Mouse (Mus musculus) CH12.LX (cell line): Measurements from ENCODE around the gene Bmf. TPM values are rescaled to one million over a fixed set of nuclear protein-coding genes. Genes with fewer than 3 reads are reported as not detected.
A peak's percentile ranks its signal among the peaks of the same experiment; 100 is the strongest.

Experiments
- DNase-seq: peaks from one replicate; pipeline ENCODE4 v3.0.0-alpha.2; 2013; ENCODE audit errors: extremely low read depth
- H3K27ac ChIP-seq: 2 replicates; pipeline ENCODE4 v1.5.1; 2012; ENCODE audit warnings: low read depth, mild to moderate bottlenecking, control low read depth, moderate library complexity; ENCODE audit not compliant: insufficient read depth
- H3K27me3 ChIP-seq: replicated peaks from 2 replicates; pipeline ENCODE3; 2012; ENCODE audit warnings: inconsistent platforms
- H3K36me3 ChIP-seq, 2 experiments: replicated peaks in 1 of 2; 2 replicates each; pipeline versions ENCODE3 to v1.6.1; 2012; ENCODE audit warnings: inconsistent platforms in 1 of 2, low read length in 1 of 2, mild to moderate bottlenecking in 1 of 2, mixed read lengths in 1 of 2, moderate library complexity in 1 of 2; ENCODE audit not compliant: control insufficient read depth in 1 of 2, insufficient read depth in 1 of 2
- H3K4me1 ChIP-seq, 2 experiments: 2 replicates each; pipeline ENCODE4 v1.6.1; 2012; ENCODE audit warnings: inconsistent platforms in 1 of 2, moderate library complexity in 1 of 2; ENCODE audit not compliant: insufficient read depth in 2 of 2, control insufficient read depth in 1 of 2
- H3K4me2 ChIP-seq: 2 replicates; pipeline ENCODE4 v1.6.1; 2012; ENCODE audit warnings: low read depth, mild to moderate bottlenecking, control low read depth; ENCODE audit not compliant: poor library complexity, insufficient read depth, severe bottlenecking
- H3K4me3 ChIP-seq, 3 experiments: fragments of 150-350 bp in 1 of 3; sonication (generic) in 1 of 3; replicated peaks in 1 of 3; 2 replicates each; pipeline versions ENCODE3 to v1.5.1; 2011 to 2012; ENCODE audit warnings: low read depth in 2 of 3, low read length in 2 of 3, mild to moderate bottlenecking in 2 of 3, moderate library complexity in 2 of 3, control low read depth in 1 of 3, improper control_type of control experiment in 1 of 3, inconsistent platforms in 1 of 3, mixed read lengths in 1 of 3; ENCODE audit not compliant: poor library complexity in 1 of 3
- H3K79me2 ChIP-seq: replicated peaks from 2 replicates; pipeline ENCODE4 v1.6.1; 2012; ENCODE audit warnings: mild to moderate bottlenecking, moderate library complexity; ENCODE audit not compliant: control insufficient read depth, poor library complexity, insufficient read depth, severe bottlenecking; ENCODE audit errors: extremely low read depth
- H3K9ac ChIP-seq: 2 replicates; pipeline ENCODE4 v1.6.1; 2012; ENCODE audit warnings: low read depth, mild to moderate bottlenecking, control low read depth, moderate library complexity; ENCODE audit not compliant: insufficient read depth
- H3K9me3 ChIP-seq: replicated peaks from 2 replicates; pipeline ENCODE3; 2012; ENCODE audit warnings: low read length, inconsistent platforms, mixed read lengths
- CHD2 ChIP-seq: IDR thresholded peaks from 2 replicates; pipeline ENCODE4 v1.6.1; 2011; ENCODE audit warnings: low read length, improper control_type of control experiment
- CTCF ChIP-seq, 2 experiments: IDR thresholded peaks in 1 of 2; conservative IDR thresholded peaks in 1 of 2; 2 replicates each; pipeline ENCODE4 v1.5.1; 2011 to 2012; ENCODE audit warnings: low read depth in 2 of 2, low read length in 2 of 2, improper control_type of control experiment in 1 of 2, inconsistent platforms in 1 of 2, mild to moderate bottlenecking in 1 of 2, moderate library complexity in 1 of 2
- ELF1 ChIP-seq: IDR thresholded peaks from 2 replicates; pipeline ENCODE4 v1.6.1; 2014; ENCODE audit warnings: low read depth, mild to moderate bottlenecking, inconsistent platforms, low read length, improper control_type of control experiment
- EP300 ChIP-seq: IDR thresholded peaks from 2 replicates; pipeline ENCODE4 v1.6.1; 2011; ENCODE audit warnings: low read length, improper control_type of control experiment
- ETS1 ChIP-seq: conservative IDR thresholded peaks from 2 replicates; pipeline ENCODE4 v1.6.1; 2012; ENCODE audit warnings: low read depth, mild to moderate bottlenecking, inconsistent platforms, low read length, improper control_type of control experiment, moderate library complexity
- HCFC1 ChIP-seq: IDR thresholded peaks from 2 replicates; pipeline ENCODE4 v1.6.1; 2012; ENCODE audit warnings: low read depth, mild to moderate bottlenecking, inconsistent platforms, low read length, improper control_type of control experiment
- IRF4 ChIP-seq: IDR thresholded peaks from 2 replicates; pipeline ENCODE4 v1.6.1; 2014; ENCODE audit warnings: low read depth, mild to moderate bottlenecking, inconsistent platforms, low read length, improper control_type of control experiment
- MAX ChIP-seq: IDR thresholded peaks from 2 replicates; pipeline ENCODE4 v1.6.1; 2011; ENCODE audit warnings: low read length, improper control_type of control experiment
- MAZ ChIP-seq: IDR thresholded peaks from 2 replicates; pipeline ENCODE4 v1.6.1; 2012; ENCODE audit warnings: low read depth, mild to moderate bottlenecking, inconsistent platforms, low read length, improper control_type of control experiment, moderate library complexity
- MEF2A ChIP-seq: IDR thresholded peaks from 2 replicates; pipeline ENCODE4 v1.6.1; 2014; ENCODE audit warnings: low read depth, mild to moderate bottlenecking, inconsistent platforms, low read length, improper control_type of control experiment, borderline replicate concordance
- MXI1 ChIP-seq: IDR thresholded peaks from 2 replicates; pipeline ENCODE4 v1.6.1; 2011; ENCODE audit warnings: mild to moderate bottlenecking, low read depth, low read length, improper control_type of control experiment
- MYC ChIP-seq: IDR thresholded peaks from 2 replicates; pipeline ENCODE4 v1.6.1; 2011; ENCODE audit warnings: low read depth, mild to moderate bottlenecking, improper control_type of control experiment, low read length
- NRF1 ChIP-seq: IDR thresholded peaks from 2 replicates; pipeline ENCODE4 v1.6.1; 2014; ENCODE audit warnings: low read depth, mild to moderate bottlenecking, inconsistent platforms, low read length, improper control_type of control experiment, moderate library complexity
- POLR2A ChIP-seq: IDR thresholded peaks from 2 replicates; pipeline ENCODE4 v1.6.1; 2011; ENCODE audit warnings: low read depth, mild to moderate bottlenecking, improper control_type of control experiment, low read length
- POLR2AphosphoS2 ChIP-seq: IDR thresholded peaks from 2 replicates; pipeline ENCODE4 v1.6.1; 2011; ENCODE audit warnings: low read depth, low read length, improper control_type of control experiment
- RCOR1 ChIP-seq: conservative IDR thresholded peaks from 2 replicates; pipeline ENCODE4 v1.6.1; 2012; ENCODE audit warnings: low read depth, mild to moderate bottlenecking, inconsistent platforms, low read length, improper control_type of control experiment
- SIN3A ChIP-seq: IDR thresholded peaks from 2 replicates; pipeline ENCODE4 v1.6.1; 2012; ENCODE audit warnings: low read length, improper control_type of control experiment, inconsistent platforms
- SMC3 ChIP-seq: IDR thresholded peaks from 2 replicates; pipeline ENCODE4 v1.6.1; 2011; ENCODE audit warnings: low read depth, low read length, improper control_type of control experiment
- USF1 ChIP-seq: IDR thresholded peaks from 2 replicates; pipeline ENCODE4 v1.6.1; 2014; ENCODE audit warnings: low read depth, mild to moderate bottlenecking, inconsistent platforms, low read length, improper control_type of control experiment
- USF2 ChIP-seq: conservative IDR thresholded peaks from 2 replicates; pipeline ENCODE4 v1.6.1; 2011; ENCODE audit warnings: low read depth, low read length, improper control_type of control experiment
- ZC3H11A ChIP-seq: IDR thresholded peaks from 2 replicates; pipeline ENCODE4 v1.6.1; 2012; ENCODE audit warnings: low read depth, mild to moderate bottlenecking, inconsistent platforms, low read length, improper control_type of control experiment
- ZKSCAN1 ChIP-seq: IDR thresholded peaks from 2 replicates; pipeline ENCODE4 v1.6.1; 2012; ENCODE audit warnings: low read depth, inconsistent platforms, low read length, improper control_type of control experiment, borderline replicate concordance
- ZMIZ1 ChIP-seq: IDR thresholded peaks from 2 replicates; pipeline ENCODE4 v1.6.1; 2012; ENCODE audit warnings: low read depth, mild to moderate bottlenecking, inconsistent platforms, low read length, improper control_type of control experiment
- ZNF384 ChIP-seq: IDR thresholded peaks from 2 replicates; pipeline ENCODE4 v1.6.1; 2012; ENCODE audit warnings: low read depth, low read length, improper control_type of control experiment, inconsistent platforms
- dilution Hi-C: fragments of 300-500 bp; cut with MboI; formaldehyde crosslinking; loops from 2 replicates; pipeline ENCODE4 v1.14.3; 2020; ENCODE audit warnings: low sequenced_read_pairs; ENCODE audit not compliant: extremely low pct_unique_long_range_greater_than_20kb, extremely low pct_ligation_motif_present
- in situ Hi-C: fragments of 300-500 bp; cut with MboI; formaldehyde crosslinking; loops from 3 replicates; pipeline ENCODE4 v1.14.3; 2019; ENCODE audit warnings: low sequenced_read_pairs, low pct_ligation_motif_present, low pct_unique_long_range_greater_than_20kb, mixed read lengths
- polyA plus RNA-seq: library from polyadenylated mRNA; unstranded; fragments of >175 nt; gene quantifications from 2 replicates; pipeline ENCODE4 v1.2.1, GENCODE M21; 2012; ENCODE audit warnings: low read depth; ENCODE audit not compliant: insufficient read length
- total RNA-seq, 2 experiments: library from RNA; depleted of rRNA; stranded (reverse); fragments of 300-350 nt in 1 of 2; fragments of >200 nt in 1 of 2; gene quantifications; 2 replicates each; pipeline ENCODE4 v1.2.3; 2012 to 2014

The Bmf gene
- total and polyA plus RNA-seq, 3 experiments = 1.4 to 5.6 (median 2.6) TPM

GRCm38 (mm10) chr2:118547541-118548016, 1.9 kb downstream of the Bmf start:
- H3K4me1 ChIP-seq = peaks cover 28 to 69% of the 10 kb centered on the region in 2 experiments
- in situ Hi-C loops = no loop called here
- no peaks in the 10 kb centered on the region for H3K79me2 ChIP-seq
- peak overlapping the region in 2 of 3 experiments; percentile 29 to 89 for H3K4me3 ChIP-seq
- H3K27ac ChIP-seq = peak overlapping the region; percentile 85
- no peaks in the 10 kb centered on the region for H3K27me3 ChIP-seq
- peak overlapping the region; percentile 95 for H3K4me2 ChIP-seq
- peaks cover 12% of the 10 kb centered on the region for H3K9me3 ChIP-seq
- dilution Hi-C loops = no loop called here
- H3K36me3 ChIP-seq = peaks cover 0 to 5% of the 10 kb centered on the region in 2 experiments
- no peak overlapping the region; the same call in 1 of the 2 replicates for H3K9ac ChIP-seq
- TF ChIP-seq ZC3H11A = no peak
- TF ChIP-seq MEF2A = 0 out of 2 replicates have a peak, but pooled peaks have one; percentile 31
- TF ChIP-seq SIN3A = peak; percentile 69; the same call in 1 of the 2 replicates
- TF ChIP-seq MAZ = 0 out of 2 replicates have a peak, but pooled peaks have one; percentile 48
- no peak for TF ChIP-seq ZNF384
- TF ChIP-seq EP300 = peak; percentile 67
- 0 out of 2 replicates have a peak, but pooled peaks have one; percentile 16 for TF ChIP-seq ETS1
- no peak for TF ChIP-seq ZMIZ1
- TF ChIP-seq IRF4 = peak; percentile 72
- TF ChIP-seq MYC = 0 out of 2 replicates have a peak, but pooled peaks have one; percentile 14
- peak; percentile 37; the same call in 1 of the 2 replicates for TF ChIP-seq MXI1
- TF ChIP-seq MAX = peak; percentile 43; the same call in 1 of the 2 replicates
- 0 out of 2 replicates have a peak, but pooled peaks have one; percentile 17 for TF ChIP-seq POLR2A
- DNase-seq = peak; percentile 67

- in situ Hi-C loops = no loop called here
- TF ChIP-seq MYC = no peak
- TF ChIP-seq USF1 = no peak
- no peak for TF ChIP-seq ZC3H11A
- TF ChIP-seq POLR2A = no peak
- no peak for TF ChIP-seq ELF1
- no peak for TF ChIP-seq CHD2
- TF ChIP-seq ZMIZ1 = no peak
- TF ChIP-seq RCOR1 = no peak
- no peak for TF ChIP-seq SMC3
- TF ChIP-seq ZNF384 = no peak
- no peak for TF ChIP-seq HCFC1
- TF ChIP-seq CTCF (conservative IDR thresholded peaks at IDR 0.05 in 1 of 2, IDR thresholded peaks at IDR 0.05 in 1 of 2; ENCODE audit: low read depth in 2 of 2, low read length in 2 of 2) = no peak
- TF ChIP-seq ZKSCAN1 = no peak
- TF ChIP-seq POLR2AphosphoS2 = no peak
- no peak for TF ChIP-seq USF2
- TF ChIP-seq NRF1 = no peak
- TF ChIP-seq, all 38 proteins: peak for 0
Observed at GRCm38 (mm10) chr2:118546798-118547165, 2.7 kb downstream of the Bmf start.

More at GRCm38 (mm10) chr2:118546798-118547165, 2.7 kb downstream of the Bmf start:
- dilution Hi-C loops = no loop called here
- H3K4me1 ChIP-seq = peaks cover 32 to 73% of the 10 kb centered on the region in 2 experiments
- peak overlapping the region; percentile 64 for H3K9ac ChIP-seq
- H3K9me3 ChIP-seq = peaks cover 6% of the 10 kb centered on the region
- peak overlapping the region; percentile 95 for H3K4me2 ChIP-seq
- H3K27ac ChIP-seq = peak overlapping the region; percentile 85
- H3K79me2 ChIP-seq = no peaks in the 10 kb centered on the region
- DNase-seq = no peak
- H3K36me3 ChIP-seq = peaks cover 0 to 2% of the 10 kb centered on the region in 2 experiments
- H3K4me3 ChIP-seq = peak overlapping the region; percentile 11 to 15 (median 14)
- no peaks in the 10 kb centered on the region for H3K27me3 ChIP-seq
